Mouse (Mus musculus): ENCODE measurements around the gene Sdk1. TPM values are rescaled to one million over a fixed set of nuclear protein-coding genes. Genes with fewer than 3 reads are reported as not detected.

The Sdk1 gene
- total RNA-seq, 4 experiments from 2014 or later = 3.7 to 8.1 (median 5.6) TPM

GRCm38 (mm10) chr5:142107434-142107833, 866.1 kb downstream of the Sdk1 start:
- no peak for DNase-seq (ENCODE audit: low spot score in 2 of 2)

- no peak for DNase-seq (ENCODE audit: low spot score in 2 of 2)
Observed at GRCm38 (mm10) chr5:142111989-142112388, 870.7 kb downstream of the Sdk1 start.

GRCm38 (mm10) chr5:142113210-142114175, 872.2 kb downstream of the Sdk1 start:
- no peak for DNase-seq (ENCODE audit: low spot score in 2 of 2)

- no peak for DNase-seq (ENCODE audit: low spot score in 2 of 2)
Observed at GRCm38 (mm10) chr5:142127779-142128178, 886.5 kb downstream of the Sdk1 start.

GRCm38 (mm10) chr5:142128181-142128611, 886.9 kb downstream of the Sdk1 start:
- no peak for DNase-seq (ENCODE audit: low spot score in 2 of 2)

- no peak for DNase-seq (ENCODE audit: low spot score in 2 of 2)
Observed at GRCm38 (mm10) chr5:142130004-142130403, 888.7 kb downstream of the Sdk1 start.

GRCm38 (mm10) chr5:142139978-142140377, 898.7 kb downstream of the Sdk1 start:
- peak; percentile 64 to 70 for DNase-seq (ENCODE audit: low spot score in 2 of 2)

GRCm38 (mm10) chr5:142149594-142149993, 908.3 kb downstream of the Sdk1 start:
- peak; percentile 5 to 31 for DNase-seq (ENCODE audit: low spot score in 2 of 2)

GRCm38 (mm10) chr5:142150756-142151155, 909.5 kb downstream of the Sdk1 start:
- DNase-seq (ENCODE audit: low spot score in 2 of 2) = no peak

GRCm38 (mm10) chr5:142156868-142157852, 915.9 kb downstream of the Sdk1 start:
- DNase-seq (ENCODE audit: low spot score in 2 of 2) = no peak

GRCm38 (mm10) chr5:142163483-142163882, 922.2 kb downstream of the Sdk1 start:
- DNase-seq (ENCODE audit: low spot score in 2 of 2) = no peak

- no peak for DNase-seq (ENCODE audit: low spot score in 2 of 2)
Observed at GRCm38 (mm10) chr5:142173636-142174035, 932.3 kb downstream of the Sdk1 start.

GRCm38 (mm10) chr5:142178164-142178563, 936.9 kb downstream of the Sdk1 start:
- peak; percentile 7 to 9 for DNase-seq (ENCODE audit: low spot score in 2 of 2)

- DNase-seq (ENCODE audit: low spot score in 2 of 2) = no peak
Observed at GRCm38 (mm10) chr5:142179304-142179703, 938.0 kb downstream of the Sdk1 start.

GRCm38 (mm10) chr5:142181862-142182261, 940.6 kb downstream of the Sdk1 start:
- no peak for DNase-seq (ENCODE audit: low spot score in 2 of 2)

- no peak for DNase-seq (ENCODE audit: low spot score in 2 of 2)
Observed at GRCm38 (mm10) chr5:142188765-142189164, 947.5 kb downstream of the Sdk1 start.

- no peak for DNase-seq (ENCODE audit: low spot score in 2 of 2)
Observed at GRCm38 (mm10) chr5:142209911-142210310, 968.6 kb downstream of the Sdk1 start.

- no peak for DNase-seq (ENCODE audit: low spot score in 2 of 2)
Observed at GRCm38 (mm10) chr5:142212252-142212651, 971.0 kb downstream of the Sdk1 start.

GRCm38 (mm10) chr5:142215981-142216380, 974.7 kb downstream of the Sdk1 start:
- DNase-seq (ENCODE audit: low spot score in 2 of 2) = peak; percentile 54 to 58

- peak in 1 of 2 experiments; percentile 17 for DNase-seq (ENCODE audit: low spot score in 2 of 2)
Observed at GRCm38 (mm10) chr5:142220851-142221503, 979.7 kb downstream of the Sdk1 start.

All from layer of hippocampus, adult 8-10 months (tissue).